Mouse (Mus musculus) 3T3-L1 (cell line): Measurements from ENCODE around the gene Gm21627.
"Not testable (repeated sequence)": the region's sequence is repeated elsewhere in the genome, so short reads cannot be mapped to it uniquely, and the experiment has no call there.

ENCODE experiments used
- DNase-seq: peaks from one replicate; pipeline ENCODE4 v3.0.0-alpha.2; 2015; ENCODE audit warnings: low read depth, low spot score

Gene Gm21627

DNA sequence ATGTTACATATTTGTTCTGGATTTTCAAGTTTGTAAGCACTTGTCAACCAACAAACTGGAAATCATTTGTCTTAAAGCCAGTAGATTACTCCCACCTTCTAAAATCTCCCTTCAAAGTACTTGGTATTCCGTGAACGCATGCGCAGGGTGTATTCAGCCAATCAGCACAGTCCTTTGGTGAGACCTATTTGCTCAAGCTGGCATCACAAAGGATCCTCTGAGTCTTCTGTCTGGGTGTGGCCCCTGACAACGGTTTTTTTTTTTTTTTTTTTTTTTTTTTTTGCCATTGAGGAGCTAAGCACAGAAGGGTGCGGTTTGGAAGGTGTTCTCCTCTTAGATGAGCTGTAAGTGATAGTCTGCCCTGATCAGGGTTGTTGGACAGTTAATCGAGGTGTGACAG, at the start of gene Gm21627:
Gm21627 (plus strand) TSS at position 301 of the 400 bp plus-strand sequence.
- not testable (repeated sequence) for DNase-seq
